Mouse (Mus musculus) cerebellum, adult (tissue): Measurements from ENCODE around the gene Dusp12.

Experiments used
- ATAC-seq: cut with Nextera tagmentation; 2 replicates; pipeline ENCODE4 v1.9.2; 2017; ENCODE audit warnings: mild to moderate bottlenecking, moderate library complexity, mixed read lengths; ENCODE audit not compliant: insufficient number of reproducible peaks, low FRiP score, low TSS enrichment

The Dusp12 gene

DNA sequence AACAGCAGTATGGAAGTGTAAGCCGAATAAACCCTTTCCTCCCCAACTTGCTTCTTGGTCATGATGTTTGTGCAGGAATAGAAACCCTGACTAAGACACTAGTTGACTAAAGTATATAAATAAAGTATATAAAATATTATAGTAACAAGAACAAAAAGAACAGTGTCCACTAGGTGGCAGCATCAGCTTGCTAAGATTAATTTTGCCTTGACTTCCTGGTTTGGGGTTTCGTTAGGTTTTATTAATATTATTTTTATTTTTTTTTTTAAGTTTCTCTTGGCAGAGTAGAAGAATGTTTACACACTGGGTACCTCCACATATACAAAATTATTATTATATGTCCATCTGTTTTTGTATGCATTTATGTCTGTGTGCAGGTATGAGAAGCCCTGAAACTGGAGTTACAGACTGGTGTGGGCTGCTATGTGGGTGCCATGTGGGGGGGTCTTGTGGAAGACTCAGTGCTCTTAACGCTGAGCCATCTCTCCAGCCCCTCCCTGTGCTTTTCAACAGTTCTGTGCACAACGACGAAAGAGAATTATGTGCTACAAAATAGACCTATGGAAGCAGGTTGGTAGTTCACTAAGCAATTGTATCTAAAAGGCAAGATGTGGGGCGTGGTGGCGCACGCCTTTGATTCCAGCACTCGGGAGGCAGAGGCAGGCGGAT lies 15.6 kb upstream of the Dusp12 start:
- ATAC-seq, result no peak

DNA sequence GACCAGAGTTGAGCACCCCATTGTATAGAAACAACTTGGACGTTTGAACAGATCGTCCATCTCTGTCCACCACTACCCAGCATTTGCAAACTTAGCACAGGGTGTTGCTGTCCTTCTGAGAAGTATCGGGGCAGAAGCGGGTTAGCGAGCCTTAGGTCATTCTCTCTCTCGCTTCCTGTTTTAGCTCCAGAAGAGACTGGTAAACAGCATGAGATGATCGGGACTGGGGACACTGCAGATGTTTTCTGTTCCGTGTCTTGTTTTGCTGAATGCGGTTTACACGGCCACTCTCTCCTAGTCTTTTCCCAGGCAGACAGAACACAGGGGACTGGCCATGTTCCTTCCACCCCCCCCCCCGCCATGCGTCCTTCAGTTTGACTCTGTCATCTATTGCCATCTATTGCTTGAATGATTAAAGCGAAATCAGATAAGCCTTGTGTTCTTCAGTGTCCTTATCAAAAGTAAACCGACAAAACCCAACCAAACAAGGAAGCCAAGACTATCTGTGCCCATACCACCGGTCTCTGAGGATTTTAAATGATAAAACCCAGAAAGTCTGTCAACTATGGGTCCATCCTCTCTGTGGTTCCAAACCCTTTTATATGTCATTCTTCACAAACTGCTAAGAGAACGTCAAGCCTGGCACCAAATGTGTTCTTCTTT lies 13.2 kb upstream of the Dusp12 start:
- ATAC-seq, result no peak

DNA sequence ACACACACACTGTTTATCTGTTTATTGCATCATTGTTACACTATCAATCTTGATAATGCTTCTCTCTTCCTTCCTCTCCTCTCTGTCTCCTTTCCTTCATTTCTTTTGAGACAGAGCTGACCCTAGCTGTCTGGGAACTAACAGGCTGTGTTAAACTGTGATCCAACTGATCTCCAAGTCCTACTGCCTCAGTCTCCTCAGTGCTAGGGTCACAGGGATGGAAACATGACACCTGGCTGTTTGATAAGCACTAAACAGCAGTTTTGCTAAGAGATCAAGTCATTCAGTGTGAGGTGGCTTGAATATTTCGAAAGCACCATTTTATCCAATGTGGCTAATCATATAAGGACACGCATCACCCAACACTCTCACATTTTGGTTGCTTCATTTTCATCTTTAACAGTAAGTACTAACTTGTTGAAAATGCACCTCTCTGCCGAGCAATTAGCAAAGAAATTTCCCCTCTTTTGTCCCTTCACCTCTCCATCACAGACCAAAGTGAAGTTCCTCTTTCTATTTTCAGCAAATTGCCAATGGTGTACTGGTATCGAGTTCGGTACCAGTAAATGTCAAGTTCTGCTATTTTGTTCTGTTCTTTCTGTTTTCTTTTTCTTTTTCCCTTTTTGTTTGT lies 11.4 kb upstream of the Dusp12 start:
- ATAC-seq, result no peak

DNA sequence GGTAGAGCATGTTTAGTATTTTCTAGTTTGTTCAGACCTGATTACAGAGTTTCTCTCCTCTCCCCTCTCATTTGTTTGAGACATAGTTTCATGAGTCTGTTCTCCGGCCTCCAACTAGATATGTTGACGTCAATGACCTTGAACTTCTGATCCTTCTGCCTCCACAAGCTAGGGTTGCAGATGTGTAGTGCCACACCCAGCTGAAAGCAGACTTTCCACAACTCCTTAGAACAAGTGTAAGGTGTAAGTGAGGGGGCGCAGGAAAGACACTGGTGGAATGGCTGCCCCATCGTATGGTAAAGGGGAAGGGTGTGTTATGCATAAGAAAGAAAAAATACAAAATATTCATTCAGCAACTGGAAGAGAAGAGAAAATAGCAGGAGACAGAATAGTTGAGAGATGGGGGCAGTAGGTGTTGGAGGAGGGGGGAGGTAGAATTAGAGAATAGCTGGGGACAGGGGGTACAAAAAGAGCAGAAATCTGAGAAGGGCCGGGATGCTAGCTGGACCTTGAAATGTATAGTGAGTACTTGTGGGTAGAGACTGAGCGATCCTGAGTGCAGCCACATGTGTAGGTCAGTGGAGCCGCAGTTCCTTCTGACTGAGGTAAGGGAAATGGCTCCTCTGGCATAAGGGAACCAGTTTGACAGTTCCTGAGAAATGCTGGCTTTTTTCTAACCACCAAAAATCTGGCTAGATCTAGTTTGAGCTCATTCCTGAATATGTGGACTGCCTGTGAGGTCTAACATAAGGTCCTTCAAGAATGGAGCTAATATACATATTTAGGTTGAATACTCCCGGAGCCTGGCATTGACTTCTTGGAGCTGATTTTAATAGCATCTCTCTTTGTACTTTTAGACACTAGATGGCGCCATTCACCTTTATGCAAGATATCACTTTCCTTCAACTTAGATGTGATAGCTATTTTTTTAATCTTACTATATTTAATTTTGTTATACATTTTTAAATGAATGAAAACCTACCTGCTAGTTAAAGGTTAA lies 9.6 kb upstream of the Dusp12 start:
- 0 out of 2 replicates have a peak, but pooled peaks have one; percentile 45 for ATAC-seq

DNA sequence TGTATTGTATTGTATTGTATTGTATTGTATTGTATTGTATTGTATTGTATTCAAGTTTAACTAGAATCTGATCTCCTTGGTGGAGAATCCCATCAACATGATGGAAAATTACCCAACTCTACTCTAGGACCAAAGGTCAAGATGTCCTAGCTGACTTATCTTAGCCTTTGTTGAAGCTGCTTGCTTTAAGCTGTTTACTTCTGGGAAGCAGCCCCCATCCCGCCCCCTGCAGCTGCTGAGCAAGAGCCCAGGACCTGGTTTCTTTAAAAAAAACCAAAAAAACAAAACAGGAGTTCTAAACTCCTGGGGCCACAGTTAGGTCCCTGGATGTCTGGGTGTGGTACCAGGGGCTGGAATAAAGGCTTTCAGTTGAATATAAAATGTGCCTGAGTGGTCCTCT lies 6.9 kb upstream of the Dusp12 start:
- ATAC-seq, result no peak

DNA sequence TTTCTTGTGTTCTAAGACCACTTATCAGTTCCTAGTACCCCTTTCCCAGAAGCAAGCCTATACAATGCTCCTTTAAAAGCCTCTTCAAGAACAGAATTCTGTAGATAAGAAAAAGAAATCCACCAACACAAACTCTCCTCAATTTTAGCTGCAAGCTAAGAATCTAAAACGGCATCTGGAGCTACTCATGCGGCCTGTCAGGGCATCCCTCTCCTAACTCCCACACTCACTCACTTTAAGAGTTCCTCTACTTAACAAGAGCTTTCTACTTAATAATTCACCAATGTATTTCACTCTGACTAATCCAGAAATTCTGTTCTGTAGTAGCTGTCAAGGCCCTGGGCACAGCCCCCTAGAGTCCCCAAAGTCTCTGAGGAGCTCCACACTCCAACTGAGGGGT lies 6.3 kb upstream of the Dusp12 start:
- ATAC-seq, result no peak

DNA sequence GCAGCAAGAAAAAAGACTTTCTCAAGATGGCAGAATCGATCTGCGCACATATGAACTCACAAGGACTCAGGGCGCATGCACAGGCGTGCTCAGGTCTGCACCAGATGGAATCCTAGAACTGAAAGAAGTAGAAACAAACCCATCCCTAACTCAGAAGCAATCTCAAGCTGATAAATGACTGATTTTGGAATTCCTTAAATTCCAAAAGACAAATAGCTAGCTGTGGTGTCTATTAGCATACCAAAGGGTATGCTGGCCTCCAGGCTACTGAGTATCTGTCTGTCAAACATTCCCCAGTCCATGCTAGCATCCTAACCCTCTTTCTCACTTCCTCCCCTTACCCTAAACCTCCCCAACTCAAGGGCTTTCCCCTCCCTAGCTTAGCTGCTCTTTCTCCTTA lies 4.0 kb upstream of the Dusp12 start:
- ATAC-seq, result no peak

DNA sequence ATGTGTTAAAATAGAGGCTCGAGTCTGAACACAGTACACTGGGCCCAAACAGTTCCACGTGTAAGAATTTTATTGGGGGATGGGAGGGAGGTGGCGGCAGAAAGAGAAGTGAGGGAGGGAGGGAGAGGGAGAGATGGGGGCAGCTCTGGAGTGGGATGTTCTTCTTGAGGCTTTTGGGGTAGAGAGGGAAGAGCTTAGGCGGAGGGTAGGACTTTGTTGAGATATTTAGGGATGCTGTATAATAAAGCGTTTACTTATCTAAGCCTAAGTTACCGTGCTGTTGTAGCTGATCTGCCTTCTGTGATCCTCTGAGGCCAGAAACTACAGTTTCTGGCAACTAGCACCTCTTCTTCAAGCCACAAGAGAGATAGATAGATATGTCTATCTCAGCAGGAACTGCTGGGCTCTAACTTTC lies 711 bp upstream of the Dusp12 start:
- ATAC-seq, result no peak

DNA sequence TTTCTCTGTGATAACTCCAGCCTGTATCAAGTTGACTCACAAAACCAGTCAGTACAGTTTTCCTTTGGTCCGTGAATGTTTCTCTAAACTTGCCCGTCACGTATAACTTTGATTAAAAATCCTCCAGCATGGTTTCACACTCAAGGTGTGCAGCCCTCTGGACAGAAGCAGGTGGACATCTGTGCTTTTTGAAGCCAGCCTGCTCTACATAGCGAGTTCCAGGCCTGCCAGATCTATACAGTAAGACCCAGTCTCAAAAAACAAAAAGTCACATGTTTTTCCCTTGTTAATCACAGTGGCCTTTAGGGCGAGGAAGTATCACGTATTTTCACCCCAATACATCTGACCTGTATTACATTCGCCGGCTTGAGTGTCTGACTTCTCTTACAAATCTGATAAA lies 950 bp downstream of the Dusp12 start:
- 0 out of 2 replicates have a peak, but pooled peaks have one; percentile 6 for ATAC-seq

DNA sequence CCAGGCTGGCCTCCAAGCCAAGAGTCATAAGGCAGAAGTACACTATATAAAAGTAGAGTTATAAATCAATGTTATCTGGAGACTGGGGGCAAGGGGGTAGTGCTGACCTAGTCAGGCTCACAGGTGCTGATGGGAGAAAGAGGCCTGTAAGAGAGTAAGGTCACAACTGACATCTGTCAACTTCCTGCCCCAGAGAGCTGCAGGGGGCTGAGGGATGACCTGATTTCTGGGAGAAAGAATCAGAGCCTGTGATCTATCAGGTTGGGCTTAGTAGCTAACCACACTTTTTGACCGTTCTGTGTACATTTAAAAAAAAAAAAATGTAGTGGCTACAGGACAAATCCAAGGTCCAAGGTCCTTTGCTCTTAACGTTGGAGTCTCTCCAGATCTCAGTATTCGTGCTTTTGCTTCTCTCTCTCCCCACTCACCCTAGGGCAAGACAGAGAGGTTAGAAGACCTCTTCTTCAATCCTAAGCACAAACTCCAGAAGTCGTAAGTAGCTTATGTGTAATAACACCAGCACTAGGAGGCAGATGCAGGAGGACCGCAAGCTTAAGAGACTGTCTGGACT lies 2.3 kb downstream of the Dusp12 start:
- no peak for ATAC-seq

DNA sequence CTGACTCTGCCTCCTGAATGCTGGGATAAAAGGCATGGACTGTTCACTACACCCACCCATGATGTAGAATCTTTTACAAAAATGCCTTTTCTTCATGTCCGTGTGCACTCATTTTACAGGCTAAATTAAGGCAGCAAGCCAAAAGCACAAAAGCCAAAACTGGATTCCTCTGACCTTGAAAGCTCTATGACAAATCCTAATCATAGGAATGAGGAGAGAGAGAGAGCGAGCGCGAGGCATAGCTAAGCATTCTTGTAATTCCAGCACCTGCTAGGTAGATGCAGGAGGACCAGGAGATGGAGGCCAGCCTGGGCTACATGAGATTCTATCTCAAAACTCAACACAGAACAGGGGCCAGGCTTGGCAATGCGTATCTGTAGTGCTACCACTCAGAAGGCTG lies 8.4 kb downstream of the Dusp12 start:
- ATAC-seq, result no peak

DNA sequence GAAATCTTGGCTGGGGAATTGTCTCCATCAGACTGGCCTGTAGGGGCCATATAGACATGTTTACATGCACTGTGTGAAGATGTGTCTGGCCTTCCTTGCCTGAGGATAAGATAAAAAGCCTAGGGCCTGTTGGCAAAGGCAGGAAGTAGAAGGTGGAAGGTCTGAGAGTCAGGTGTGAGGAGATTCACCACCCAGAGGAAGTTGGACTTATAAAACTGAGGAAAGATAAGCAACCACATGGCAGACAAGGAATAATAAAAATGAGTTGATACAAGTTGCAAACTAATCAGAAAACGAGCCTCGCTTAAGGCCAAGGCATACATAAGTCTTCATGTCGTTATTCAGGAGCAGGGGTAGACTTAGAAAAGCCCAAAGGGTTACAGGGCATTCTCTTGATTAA lies 9.7 kb downstream of the Dusp12 start:
- ATAC-seq, result no peak

DNA sequence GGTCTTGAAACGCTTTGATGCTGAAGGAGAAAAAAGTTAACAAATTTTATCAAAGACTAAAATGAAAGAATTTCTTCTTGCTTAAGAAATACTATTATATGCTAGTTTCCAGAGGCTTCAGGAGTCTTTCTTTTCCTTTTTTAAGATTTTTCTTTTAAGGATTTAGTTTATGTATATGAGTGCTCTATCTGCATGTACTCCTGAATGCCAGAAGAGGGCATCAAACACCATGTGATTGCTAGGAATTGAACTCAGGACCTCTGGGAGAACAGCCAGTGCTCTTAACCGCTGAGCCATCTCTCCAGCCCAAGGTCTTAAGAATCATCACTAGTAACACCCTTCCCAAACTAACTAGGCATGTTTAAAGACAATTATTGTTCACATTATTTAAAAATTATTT lies 13.4 kb downstream of the Dusp12 start:
- no peak for ATAC-seq

DNA sequence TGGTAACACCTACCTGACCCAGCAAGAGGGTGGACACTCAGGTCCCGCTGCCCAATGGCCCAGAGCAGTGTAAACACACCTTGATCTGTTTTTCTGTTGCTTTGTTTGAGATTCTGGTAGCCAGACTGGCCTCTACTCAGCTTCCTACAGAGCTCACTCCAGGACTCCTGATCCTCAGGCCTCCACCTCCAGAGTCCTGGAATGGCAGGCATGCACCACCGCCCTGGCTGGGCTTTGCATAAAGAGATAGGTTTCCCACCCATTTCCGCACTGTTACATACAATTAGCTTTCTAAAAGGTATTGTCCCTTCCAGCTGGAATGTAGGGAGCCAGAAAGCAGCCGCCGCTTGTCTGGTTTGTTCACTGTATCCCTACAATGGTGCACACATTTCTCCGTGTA lies 13.9 kb downstream of the Dusp12 start:
- ATAC-seq, result no peak

DNA sequence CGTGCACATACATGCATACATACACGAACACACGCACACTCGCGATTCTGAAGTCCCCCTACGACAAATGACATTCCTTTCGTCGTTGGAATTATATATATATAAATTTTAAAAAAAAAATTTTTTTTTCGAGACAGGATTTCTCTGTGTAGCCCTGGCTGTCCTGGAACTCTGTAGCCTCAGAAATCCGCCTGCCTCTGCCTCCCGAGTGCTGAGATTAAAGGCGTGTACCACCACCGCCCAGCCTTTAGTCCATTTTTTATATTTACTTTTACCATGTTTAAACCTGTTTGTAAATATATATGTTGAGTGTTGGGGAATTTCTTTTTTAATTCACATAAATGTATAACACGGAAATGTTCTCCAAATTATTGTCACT lies 16.4 kb downstream of the Dusp12 start:
- no peak for ATAC-seq

DNA sequence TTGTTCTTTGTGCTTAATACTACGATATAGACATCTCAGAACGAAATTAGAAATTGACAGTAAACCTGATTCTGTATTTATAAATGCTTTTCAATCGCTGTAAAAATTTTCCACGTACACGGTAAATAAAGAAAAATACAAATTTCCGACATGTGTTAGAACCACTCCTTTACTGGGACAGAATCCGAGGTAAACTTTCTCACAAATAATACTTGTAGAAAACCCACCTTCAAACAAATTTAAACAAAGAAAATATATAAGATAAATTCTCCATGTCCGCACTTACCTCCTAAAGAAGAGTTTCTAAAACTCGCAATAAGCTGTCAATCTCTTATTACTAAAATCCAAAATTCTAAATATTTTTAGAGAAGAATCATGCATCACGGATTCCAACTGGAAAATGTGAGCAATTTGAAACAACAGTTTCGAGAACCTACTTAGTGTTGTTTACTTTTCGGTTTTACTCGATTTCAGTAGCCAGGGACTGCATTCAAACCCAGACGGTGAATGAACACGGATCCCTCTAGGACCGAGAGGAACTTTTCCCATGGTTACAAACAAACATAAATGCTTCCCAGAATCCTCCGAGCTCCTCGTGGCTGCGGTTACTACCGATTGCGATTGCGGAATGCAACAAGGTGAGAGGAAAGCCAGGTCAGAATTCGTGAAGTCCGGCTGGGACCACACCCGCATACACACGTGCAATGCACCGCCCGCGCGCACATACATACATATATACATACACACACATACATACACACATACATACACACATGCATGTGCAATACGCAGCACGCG lies 17.0 kb downstream of the Dusp12 start:
- peak; percentile 82 for ATAC-seq

DNA sequence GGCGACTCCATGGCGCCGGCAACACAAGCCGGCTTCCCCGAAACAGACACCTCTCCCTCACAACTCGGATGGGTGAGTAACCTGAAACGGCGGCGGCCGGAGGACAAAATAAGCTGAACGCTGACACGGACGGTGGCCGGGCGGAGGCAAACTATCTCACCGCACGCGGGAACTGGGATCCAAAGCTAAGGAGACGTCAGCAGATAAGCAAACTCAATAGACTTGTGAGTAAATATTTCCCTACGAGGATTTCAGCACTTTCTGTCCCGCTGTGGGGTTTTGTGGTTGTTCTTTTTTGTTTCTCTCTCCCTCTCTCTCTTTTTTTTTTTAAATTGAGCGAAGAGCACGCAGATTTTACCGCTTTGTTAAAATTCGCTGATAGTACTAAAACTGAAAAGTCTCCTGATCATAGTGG lies 17.6 kb downstream of the Dusp12 start, which contains the start of gene Atf6:
TSS of gene Atf6 (minus strand) at position 81 of the 415 bp plus-strand sequence.
- peak; percentile 71 for ATAC-seq

DNA sequence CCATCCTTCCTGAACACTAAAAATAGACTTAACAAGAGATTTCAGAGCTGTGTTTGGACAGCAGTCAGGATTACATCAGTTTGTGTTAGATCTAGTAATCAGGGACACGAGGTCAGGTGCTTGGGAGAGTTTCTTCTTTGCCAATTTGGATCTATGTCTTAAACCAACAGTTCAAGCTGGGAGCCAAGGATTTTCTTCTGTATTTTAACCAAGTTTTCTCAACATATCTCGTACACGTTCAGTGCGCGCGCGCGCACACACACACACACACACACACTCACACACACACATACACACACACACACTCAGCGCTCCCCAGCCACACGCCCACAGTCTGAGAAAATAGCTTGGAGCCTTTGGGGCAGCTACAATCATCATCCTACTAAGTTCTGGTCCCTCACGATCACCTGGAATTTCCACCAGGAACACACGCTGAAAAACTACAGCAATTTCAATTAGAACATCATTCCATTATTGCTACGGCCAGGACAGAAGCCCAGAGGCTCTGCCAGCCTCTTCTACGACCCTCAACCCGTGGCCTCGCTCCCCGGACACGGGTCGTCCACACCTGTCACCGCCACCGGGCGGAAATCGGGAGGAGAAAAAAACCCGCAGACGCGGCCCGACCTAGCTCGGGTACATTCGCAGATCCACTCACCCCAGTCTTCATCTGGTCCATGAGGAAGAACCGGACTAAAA lies 18.2 kb downstream of the Dusp12 start:
- ATAC-seq, result peak; percentile 38; the same call in 1 of the 2 replicates

DNA sequence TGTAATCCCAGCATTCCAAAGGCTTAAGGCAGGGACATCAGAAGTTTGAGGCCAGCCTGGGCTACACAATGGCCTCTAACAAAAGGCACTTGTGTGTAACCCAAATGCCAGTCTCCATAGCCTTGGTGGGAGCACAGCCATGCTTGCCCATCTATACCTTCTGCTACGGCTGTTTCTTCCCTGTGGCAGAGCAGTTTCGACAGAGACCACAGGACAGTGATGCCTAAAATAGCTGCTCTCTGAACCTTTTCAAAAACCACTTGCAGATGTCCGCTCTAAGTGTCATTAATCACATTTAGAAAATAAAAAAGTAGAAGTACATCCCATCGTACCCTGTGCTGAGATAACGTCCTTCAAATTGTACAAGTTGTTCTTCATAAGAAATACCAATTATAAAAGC lies 19.9 kb downstream of the Dusp12 start:
- ATAC-seq, result no peak
